Mouse (Mus musculus) midbrain, embryonic 14.5 days (tissue): ENCODE measurements at regions not wholly inside any gene's neighbourhood (a gene's known extent, or its start where the extent isn't known, plus 50 kb on each side); places are given as distances from the start of the nearest gene placed in this dataset.

Experiments used
- ATAC-seq: fragments of 200-750 bp; cut with Nextera tagmentation; 2 replicates; pipeline ENCODE4 v1.8.0; 2017; ENCODE audit warnings: moderate number of reproducible peaks, moderate library complexity; ENCODE audit not compliant: low FRiP score, low TSS enrichment
- DNase-seq: peaks from one replicate; pipeline ENCODE4 v3.0.0-alpha.2; 2015
- H3K27ac ChIP-seq: fragments of 300-500 bp; sonication (generic); replicated peaks from 2 replicates; pipeline ENCODE4 v1.5.1; 2014; ENCODE audit warnings: mild to moderate bottlenecking, low read depth, low read length, moderate library complexity
- H3K27me3 ChIP-seq: fragments of 300-500 bp; sonication (generic); 2 replicates; pipeline ENCODE4 v1.6.1; 2014; ENCODE audit warnings: low read length, control low read depth, mixed read lengths; ENCODE audit not compliant: control insufficient read depth, insufficient read depth
- H3K36me3 ChIP-seq: fragments of 300-500 bp; sonication (generic); 2 replicates; pipeline ENCODE4 v1.6.1; 2014; ENCODE audit warnings: low read length, control low read depth; ENCODE audit not compliant: control insufficient read depth, insufficient read depth
- H3K4me1 ChIP-seq: fragments of 300-500 bp; sonication (generic); 2 replicates; pipeline ENCODE4 v1.6.1; 2014; ENCODE audit warnings: mild to moderate bottlenecking, antibody characterized with exemption, low read length, control low read depth; ENCODE audit not compliant: control insufficient read depth, insufficient read depth
- H3K4me2 ChIP-seq: fragments of 300-500 bp; sonication (generic); 2 replicates; pipeline ENCODE4 v1.6.1; 2014; ENCODE audit warnings: mild to moderate bottlenecking, low read length, moderate library complexity
- H3K4me3 ChIP-seq: fragments of 300-500 bp; sonication (generic); replicated peaks from 2 replicates; pipeline ENCODE4 v1.5.1; 2014; ENCODE audit warnings: low read depth, low read length
- H3K9ac ChIP-seq: fragments of 300-500 bp; sonication (generic); replicated peaks from 2 replicates; pipeline ENCODE4 v1.6.1; 2014; ENCODE audit warnings: mild to moderate bottlenecking, low read length, moderate library complexity
- H3K9me3 ChIP-seq: fragments of 300-500 bp; sonication (generic); 2 replicates; pipeline ENCODE4 v1.6.1; 2016; ENCODE audit warnings: low read length, control low read depth, mixed read lengths; ENCODE audit not compliant: control insufficient read depth
- WGBS: fragments of 180-500 bp; shearing (Covaris S2); extraction: QIAGEN DNeasy Blood & Tissue Kit; methylation state at CpG from one replicate; pipeline ENCODE4 v1.1.7; 2014; 5-methylcytosine and 5-hydroxymethylcytosine counted together

GRCm38 (mm10) chr1:76276148-76276547, 730.1 kb downstream of the Slc4a3 start:
- Histone ChIP-seq H3K4me1 (no peaks in the 10 kb centered on the region), H3K27ac (no peak overlapping the region), H3K9me3 (no peaks in the 10 kb centered on the region), H3K9ac (no peak overlapping the region), H3K36me3 (no peaks in the 10 kb centered on the region), H3K4me3 (no peak overlapping the region), H3K4me2 (no peak overlapping the region), H3K27me3 (no peaks in the 10 kb centered on the region)
- ATAC-seq = no peak
- 52% methylated on average over 7 of the region's 7 CpGs for WGBS
- DNase-seq = peak; percentile 33

DNA sequence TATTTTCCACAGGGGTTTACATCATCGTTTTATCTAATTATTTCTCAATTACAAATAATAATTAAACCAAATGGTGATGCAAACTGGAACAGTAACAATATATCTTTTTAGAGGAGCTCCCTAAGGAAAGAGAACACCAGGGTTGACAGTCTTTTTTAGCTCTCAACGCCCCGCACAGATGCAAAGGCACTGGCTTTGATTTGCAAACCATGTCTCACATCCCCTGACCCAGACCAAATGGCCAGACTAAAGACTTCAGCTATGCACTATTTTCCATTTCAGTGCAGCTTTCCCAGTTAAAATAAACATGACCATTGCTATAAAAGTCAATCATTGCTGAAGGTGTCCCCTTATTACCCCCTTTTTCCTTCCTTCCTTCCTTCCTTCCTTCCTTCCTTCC, 730.6 kb downstream of the Slc4a3 start:
- 81% methylated on average over 3 of the region's 3 CpGs for WGBS
- no peaks in the 10 kb centered on the region for H3K4me1 ChIP-seq
- no peak overlapping the region for H3K27ac ChIP-seq
- no peaks in the 10 kb centered on the region for H3K36me3 ChIP-seq
- no peak overlapping the region for H3K9ac ChIP-seq
- H3K4me2 ChIP-seq = no peak overlapping the region
- H3K4me3 ChIP-seq = no peak overlapping the region
- DNase-seq = no peak
- no peak for ATAC-seq
- no peaks in the 10 kb centered on the region for H3K27me3 ChIP-seq
- H3K9me3 ChIP-seq = no peaks in the 10 kb centered on the region

GRCm38 (mm10) chr1:76283322-76283721, 737.3 kb downstream of the Slc4a3 start:
- DNase-seq (peak; percentile 66), ATAC-seq (no peak)
- Histone ChIP-seq H3K9ac (no peak overlapping the region), H3K27ac (no peak overlapping the region), H3K4me3 (no peak overlapping the region), H3K27me3 (no peaks in the 10 kb centered on the region), H3K36me3 (no peaks in the 10 kb centered on the region), H3K9me3 (no peaks in the 10 kb centered on the region), H3K4me1 (no peaks in the 10 kb centered on the region), H3K4me2 (no peak overlapping the region)
- 38% methylated on average over 3 of the region's 3 CpGs for WGBS

DNA sequence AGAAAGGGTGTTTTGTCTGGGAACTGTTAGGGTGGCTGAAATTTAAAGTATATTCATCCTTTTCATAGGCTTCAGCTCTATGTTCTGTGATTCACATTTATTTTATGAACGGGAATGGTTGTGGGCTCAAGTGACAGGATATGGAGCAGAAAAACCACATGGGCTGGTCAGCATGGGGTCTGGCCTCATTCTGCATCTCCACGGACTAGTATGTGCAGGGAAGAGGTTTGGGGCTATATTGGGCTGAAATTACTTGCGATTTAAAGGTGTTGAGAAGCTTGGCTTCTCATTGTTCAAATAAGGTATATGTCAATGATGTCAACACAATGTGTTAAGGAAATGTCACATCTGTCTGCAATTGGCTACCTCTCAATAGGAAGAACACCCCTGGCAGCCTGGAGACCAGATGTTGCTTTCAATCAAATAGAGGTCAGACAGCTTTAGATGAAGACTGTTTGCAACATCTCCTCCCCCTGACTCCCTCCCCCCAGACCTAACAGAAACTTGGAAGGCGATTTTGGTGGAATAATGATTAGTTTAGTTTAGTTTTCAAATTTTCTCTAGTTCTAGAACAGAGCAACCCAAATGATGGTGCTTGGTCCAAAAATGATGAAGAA, 777.0 kb downstream of the Slc4a3 start:
- WGBS = 88% methylated on average over 4 of the region's 4 CpGs
- no peak for DNase-seq
- no peak for ATAC-seq
- Histone ChIP-seq H3K9ac (no peak overlapping the region), H3K4me2 (no peak overlapping the region), H3K4me3 (no peak overlapping the region), H3K36me3 (no peaks in the 10 kb centered on the region), H3K4me1 (no peaks in the 10 kb centered on the region), H3K27me3 (no peaks in the 10 kb centered on the region), H3K9me3 (no peaks in the 10 kb centered on the region), H3K27ac (no peak overlapping the region)

DNA sequence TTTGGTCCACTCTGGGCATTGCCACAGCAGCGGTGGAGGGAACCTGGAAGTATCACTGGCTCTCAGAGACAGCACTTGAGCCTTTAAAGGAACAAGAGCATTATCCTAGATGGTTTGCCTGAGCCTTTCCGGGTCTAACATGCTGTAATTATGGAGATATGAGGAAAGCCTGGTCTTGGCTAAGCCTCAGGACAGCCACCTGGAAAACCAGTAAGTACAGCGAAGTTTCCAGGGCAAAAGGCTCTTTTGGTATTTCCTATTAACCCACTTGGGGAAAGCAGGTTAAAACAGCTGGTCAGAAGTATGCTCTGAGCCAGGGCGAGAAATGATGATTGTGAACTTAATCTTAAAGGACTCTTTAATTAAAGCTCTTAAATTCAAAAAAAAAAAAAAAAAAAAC, 777.5 kb downstream of the Slc4a3 start:
- Histone ChIP-seq H3K4me1 (no peaks in the 10 kb centered on the region), H3K9me3 (no peaks in the 10 kb centered on the region), H3K9ac (no peak overlapping the region), H3K4me2 (no peak overlapping the region), H3K4me3 (no peak overlapping the region), H3K27me3 (no peaks in the 10 kb centered on the region), H3K27ac (no peak overlapping the region), H3K36me3 (no peaks in the 10 kb centered on the region)
- WGBS = 87% methylated on average over 4 of the region's 4 CpGs
- ATAC-seq (no peak), DNase-seq (no peak)

- H3K36me3 ChIP-seq = no peaks in the 10 kb centered on the region
- no peak overlapping the region for H3K27ac ChIP-seq
- no peaks in the 10 kb centered on the region for H3K9me3 ChIP-seq
- ATAC-seq (no peak), DNase-seq (no peak)
- H3K4me2 ChIP-seq = no peak overlapping the region
- H3K9ac ChIP-seq = no peak overlapping the region
- no peaks in the 10 kb centered on the region for H3K4me1 ChIP-seq
- H3K27me3 ChIP-seq = no peaks in the 10 kb centered on the region
- H3K4me3 ChIP-seq = no peak overlapping the region
Measured at GRCm38 (mm10) chr1:76336011-76336410, 789.9 kb downstream of the Slc4a3 start.

GRCm38 (mm10) chr1:76362106-76362505, 816.0 kb downstream of the Slc4a3 start:
- ATAC-seq (no peak), DNase-seq (no peak)
- H3K27me3 ChIP-seq = no peaks in the 10 kb centered on the region
- no peaks in the 10 kb centered on the region for H3K4me1 ChIP-seq
- H3K9me3 ChIP-seq = no peaks in the 10 kb centered on the region
- H3K4me2 ChIP-seq = no peak overlapping the region
- H3K36me3 ChIP-seq = no peaks in the 10 kb centered on the region
- no peak overlapping the region for H3K27ac ChIP-seq
- no peak overlapping the region for H3K4me3 ChIP-seq
- WGBS = 62% methylated on average over 8 of the region's 8 CpGs
- H3K9ac ChIP-seq = no peak overlapping the region

GRCm38 (mm10) chr1:76373931-76374330, 827.9 kb downstream of the Slc4a3 start:
- Histone ChIP-seq H3K27me3 (no peaks in the 10 kb centered on the region), H3K27ac (no peak overlapping the region), H3K36me3 (no peaks in the 10 kb centered on the region), H3K4me3 (no peak overlapping the region), H3K4me2 (no peak overlapping the region), H3K4me1 (no peaks in the 10 kb centered on the region), H3K9ac (no peak overlapping the region), H3K9me3 (no peaks in the 10 kb centered on the region)
- no peak for ATAC-seq
- 79% methylated on average over 2 of the region's 2 CpGs for WGBS
- no peak for DNase-seq

GRCm38 (mm10) chr1:76378154-76378553, 832.1 kb downstream of the Slc4a3 start:
- no peak overlapping the region for H3K4me3 ChIP-seq
- no peak overlapping the region for H3K9ac ChIP-seq
- 93% methylated on average over 3 of the region's 3 CpGs for WGBS
- no peak for DNase-seq
- H3K36me3 ChIP-seq = no peaks in the 10 kb centered on the region
- no peak for ATAC-seq
- no peaks in the 10 kb centered on the region for H3K27me3 ChIP-seq
- no peak overlapping the region for H3K27ac ChIP-seq
- no peaks in the 10 kb centered on the region for H3K9me3 ChIP-seq
- H3K4me1 ChIP-seq = no peaks in the 10 kb centered on the region
- H3K4me2 ChIP-seq = no peak overlapping the region
